Mouse (Mus musculus): ENCODE results near the gene Sgf29. TPM values are rescaled to one million over a fixed set of nuclear protein-coding genes. Genes with fewer than 3 reads are reported as not detected.
"Not testable (repeated sequence)": the region's sequence is repeated elsewhere in the genome, so short reads cannot be mapped to it uniquely, and the experiment has no call there.

Gene Sgf29
- polyA plus RNA-seq, 1 experiment, result 28.6 TPM

DNA sequence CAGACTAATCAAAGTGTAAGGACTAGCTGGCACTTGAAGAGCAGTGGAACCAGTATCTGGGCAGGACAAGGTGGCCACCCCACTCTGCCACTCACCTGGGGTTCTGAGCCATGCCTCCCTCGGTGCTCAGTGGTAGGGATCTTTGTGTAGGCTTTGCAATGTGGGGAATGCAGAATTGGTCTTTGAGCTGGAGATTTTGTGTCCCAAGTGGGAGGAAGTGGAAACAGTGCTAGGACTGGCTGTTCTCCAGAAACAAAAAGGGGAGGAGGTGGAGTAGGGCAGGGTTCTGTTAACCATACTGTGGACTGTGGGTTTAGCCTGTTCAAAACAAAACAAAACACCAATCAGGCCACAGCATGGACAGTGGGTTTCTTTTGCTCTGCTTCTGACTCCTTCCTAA lies 27.1 kb downstream of the Sgf29 start, which contains the start of gene Sult1a1:
TSS of gene Sult1a1 (minus strand) at position 226 of the 400 bp plus-strand sequence.
- Histone ChIP-seq H3K27ac (ENCODE audit: insufficient read depth, low read depth, low read length) (peak within 1 kb of the TSS; percentile 68), H3K4me3 (ENCODE audit: insufficient read depth, low read length) (peak within 1 kb of the TSS; percentile 29), H3K4me1 (ENCODE audit: control insufficient read depth, insufficient read depth, low read length) (peaks cover 22% of the 10 kb centered on the region)
- TF ChIP-seq CTCF (IDR thresholded peaks at IDR 0.05; ENCODE audit: low read depth, low read length) (no peak), POLR2A (IDR thresholded peaks at IDR 0.05; ENCODE audit: borderline replicate concordance, low read depth, low read length) (no peak)

- Histone ChIP-seq H3K4me1 (ENCODE audit: control insufficient read depth, insufficient read depth, low read length) (peaks cover 22% of the 10 kb centered on the region), H3K27ac (ENCODE audit: insufficient read depth, low read depth, low read length) (peak overlapping the region; percentile 68)
- TF ChIP-seq POLR2A (IDR thresholded peaks at IDR 0.05; ENCODE audit: borderline replicate concordance, low read depth, low read length) (no peak), CTCF (IDR thresholded peaks at IDR 0.05; ENCODE audit: low read depth, low read length) (no peak)
These were observed 27.6 kb downstream of the Sgf29 start for GRCm38 (mm10) chr7:126676631-126677220.

GRCm38 (mm10) chr7:126678545-126679341 lies 29.6 kb downstream of the Sgf29 start:
- H3K4me1 ChIP-seq (ENCODE audit: control insufficient read depth, insufficient read depth, low read length), result peaks cover 22% of the 10 kb centered on the region
- no peak overlapping the region for H3K27ac ChIP-seq (ENCODE audit: insufficient read depth, low read depth, low read length)
- no peak overlapping the region for H3K4me3 ChIP-seq (ENCODE audit: insufficient read depth, low read length)
- TF ChIP-seq CTCF (IDR thresholded peaks at IDR 0.05; ENCODE audit: low read depth, low read length), result no peak
- TF ChIP-seq POLR2A (IDR thresholded peaks at IDR 0.05; ENCODE audit: borderline replicate concordance, low read depth, low read length), result no peak

More at GRCm38 (mm10) chr7:126676631-126677220, 27.6 kb downstream of the Sgf29 start:
- no peak overlapping the region for H3K4me3 ChIP-seq (ENCODE audit: insufficient read depth, low read length)

DNA sequence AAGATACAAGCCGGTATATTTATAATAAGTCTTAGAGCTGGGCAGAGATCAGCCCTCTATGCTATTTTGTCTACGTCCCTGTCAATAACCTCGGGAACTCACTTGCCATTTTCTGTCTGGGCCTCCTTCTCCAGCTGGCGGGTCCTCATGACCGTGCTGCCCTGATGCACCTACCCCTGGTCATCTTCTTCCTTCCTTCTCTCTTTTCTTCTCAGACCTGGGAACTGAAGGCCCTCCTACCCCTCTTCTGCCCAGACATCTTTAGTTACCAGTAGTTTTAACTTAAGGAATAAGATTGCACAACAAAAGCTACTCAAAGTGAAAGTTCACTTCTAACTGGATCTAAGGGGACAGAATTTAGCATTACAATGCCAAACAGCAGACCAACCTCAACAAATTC lies 30.6 kb downstream of the Sgf29 start:
- Histone ChIP-seq H3K27ac (ENCODE audit: insufficient read depth, low read depth, low read length) (no peak overlapping the region), H3K4me1 (ENCODE audit: control insufficient read depth, insufficient read depth, low read length) (peaks cover 22% of the 10 kb centered on the region), H3K4me3 (ENCODE audit: insufficient read depth, low read length) (no peak overlapping the region)
- TF ChIP-seq POLR2A (IDR thresholded peaks at IDR 0.05; ENCODE audit: borderline replicate concordance, low read depth, low read length) (no peak), CTCF (IDR thresholded peaks at IDR 0.05; ENCODE audit: low read depth, low read length) (no peak)

DNA sequence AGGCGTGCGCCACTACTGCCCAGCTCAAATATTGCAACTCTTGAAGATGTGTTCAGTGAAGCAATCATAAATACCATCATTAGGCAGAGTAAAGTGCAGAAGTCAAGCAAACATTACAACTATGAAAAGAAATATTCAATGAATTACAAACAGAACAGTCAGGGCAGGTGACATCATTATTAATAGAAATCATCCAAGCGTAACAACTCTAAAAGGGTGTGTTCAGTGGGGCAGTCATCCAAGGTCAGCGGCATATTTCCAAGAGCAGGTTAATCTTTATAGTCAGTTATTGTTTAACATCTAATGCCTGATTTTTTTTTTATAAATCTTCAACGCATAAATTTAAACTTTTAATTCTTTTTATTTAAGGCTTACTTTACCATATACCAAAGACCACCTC lies 32.1 kb downstream of the Sgf29 start:
- no peak for TF ChIP-seq POLR2A (IDR thresholded peaks at IDR 0.05; ENCODE audit: borderline replicate concordance, low read depth, low read length)
- no peak for TF ChIP-seq CTCF (IDR thresholded peaks at IDR 0.05; ENCODE audit: low read depth, low read length)
- H3K4me3 ChIP-seq (ENCODE audit: insufficient read depth, low read length), result no peak overlapping the region
- H3K4me1 ChIP-seq (ENCODE audit: control insufficient read depth, insufficient read depth, low read length), result peaks cover 12% of the 10 kb centered on the region
- no peak overlapping the region for H3K27ac ChIP-seq (ENCODE audit: insufficient read depth, low read depth, low read length)

DNA sequence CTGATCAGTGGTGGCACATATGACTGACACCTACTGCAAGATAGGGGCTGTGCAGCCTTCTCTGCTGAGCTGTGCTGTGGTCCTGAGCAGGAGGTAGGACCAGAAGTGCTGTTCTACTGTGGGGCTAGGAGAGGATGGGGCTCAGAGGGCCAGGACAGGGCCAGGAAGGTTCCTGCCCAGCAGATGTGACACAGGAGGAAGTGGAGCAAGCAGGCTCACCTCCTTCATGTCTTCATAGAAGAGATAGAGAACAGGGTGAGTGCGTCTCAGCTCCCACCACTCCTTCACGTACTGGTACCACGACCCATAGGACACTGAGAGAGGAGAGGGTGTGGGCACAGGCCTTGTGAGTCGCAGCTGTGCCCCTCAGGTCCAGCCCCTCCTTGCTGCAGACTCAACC lies 39.0 kb downstream of the Sgf29 start:
- not testable (repeated sequence) for H3K27ac ChIP-seq (ENCODE audit: insufficient read depth, low read depth, low read length); H3K4me1 ChIP-seq (ENCODE audit: control insufficient read depth, insufficient read depth, low read length); H3K4me3 ChIP-seq (ENCODE audit: insufficient read depth, low read length)

DNA sequence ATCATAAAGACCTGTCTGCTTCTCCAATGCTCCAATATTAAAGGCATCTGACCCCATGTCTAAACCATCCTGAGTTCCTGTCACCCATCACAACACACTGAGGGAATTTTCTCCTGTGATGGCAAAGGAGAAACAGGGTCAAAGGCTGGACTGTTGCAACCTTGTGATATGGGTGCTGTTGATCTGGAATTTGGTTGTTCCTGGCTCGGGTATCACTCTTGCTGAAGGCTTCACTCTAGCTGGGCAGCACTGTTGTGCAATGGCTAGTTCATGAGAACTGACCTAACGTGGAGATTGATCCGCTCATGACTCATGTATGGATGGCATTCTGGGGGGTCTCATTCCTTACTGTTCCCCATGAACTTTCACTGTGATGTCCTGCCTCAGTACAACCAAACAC lies 39.9 kb downstream of the Sgf29 start:
- Histone ChIP-seq H3K4me3 (ENCODE audit: insufficient read depth, low read length) (no peak overlapping the region), H3K27ac (ENCODE audit: insufficient read depth, low read depth, low read length) (no peak overlapping the region), H3K4me1 (ENCODE audit: control insufficient read depth, insufficient read depth, low read length) (peaks cover 3% of the 10 kb centered on the region)
- no peak for TF ChIP-seq POLR2A (IDR thresholded peaks at IDR 0.05; ENCODE audit: borderline replicate concordance, low read depth, low read length)
- no peak for TF ChIP-seq CTCF (IDR thresholded peaks at IDR 0.05; ENCODE audit: low read depth, low read length)

GRCm38 (mm10) chr7:126690737-126691136 lies 41.6 kb downstream of the Sgf29 start:
- no peak for TF ChIP-seq POLR2A (IDR thresholded peaks at IDR 0.05; ENCODE audit: borderline replicate concordance, low read depth, low read length)
- no peak for TF ChIP-seq CTCF (IDR thresholded peaks at IDR 0.05; ENCODE audit: low read depth, low read length)
- Histone ChIP-seq H3K4me1 (ENCODE audit: control insufficient read depth, insufficient read depth, low read length) (peaks cover 9% of the 10 kb centered on the region), H3K27ac (ENCODE audit: insufficient read depth, low read depth, low read length) (no peak overlapping the region), H3K4me3 (ENCODE audit: insufficient read depth, low read length) (no peak overlapping the region)

- Histone ChIP-seq H3K4me1 (ENCODE audit: control insufficient read depth, insufficient read depth, low read length) (peaks cover 9% of the 10 kb centered on the region), H3K27ac (ENCODE audit: insufficient read depth, low read depth, low read length) (no peak overlapping the region), H3K4me3 (ENCODE audit: insufficient read depth, low read length) (no peak overlapping the region)
- TF ChIP-seq CTCF (IDR thresholded peaks at IDR 0.05; ENCODE audit: low read depth, low read length) (no peak), POLR2A (IDR thresholded peaks at IDR 0.05; ENCODE audit: borderline replicate concordance, low read depth, low read length) (no peak)
These were observed 42.6 kb downstream of the Sgf29 start for GRCm38 (mm10) chr7:126691676-126692075.

GRCm38 (mm10) chr7:126692426-126692825 lies 43.3 kb downstream of the Sgf29 start:
- Histone ChIP-seq H3K4me1 (ENCODE audit: control insufficient read depth, insufficient read depth, low read length) (peaks cover 12% of the 10 kb centered on the region), H3K27ac (ENCODE audit: insufficient read depth, low read depth, low read length) (no peak overlapping the region), H3K4me3 (ENCODE audit: insufficient read depth, low read length) (no peak overlapping the region)
- TF ChIP-seq POLR2A (IDR thresholded peaks at IDR 0.05; ENCODE audit: borderline replicate concordance, low read depth, low read length), result no peak
- no peak for TF ChIP-seq CTCF (IDR thresholded peaks at IDR 0.05; ENCODE audit: low read depth, low read length)

Data from bone marrow macrophage, adult 2 months (primary cell).